Mouse (Mus musculus) ES-Bruce4 (cell line): ENCODE measurements around the gene Gm11549.

Experiments used
- CTCF ChIP-seq: IDR thresholded peaks from one replicate; pipeline ENCODE4 v1.8.1; 2011; ENCODE audit warnings: low read depth, low read length
- EP300 ChIP-seq: IDR thresholded peaks from 2 replicates; pipeline ENCODE4 v1.6.1; 2011; ENCODE audit warnings: low read depth, low read length; ENCODE audit not compliant: insufficient read depth
- POLR2A ChIP-seq: IDR thresholded peaks from one replicate; pipeline ENCODE4 v1.8.1; 2011; ENCODE audit warnings: low read length; ENCODE audit not compliant: insufficient read depth

DNA sequence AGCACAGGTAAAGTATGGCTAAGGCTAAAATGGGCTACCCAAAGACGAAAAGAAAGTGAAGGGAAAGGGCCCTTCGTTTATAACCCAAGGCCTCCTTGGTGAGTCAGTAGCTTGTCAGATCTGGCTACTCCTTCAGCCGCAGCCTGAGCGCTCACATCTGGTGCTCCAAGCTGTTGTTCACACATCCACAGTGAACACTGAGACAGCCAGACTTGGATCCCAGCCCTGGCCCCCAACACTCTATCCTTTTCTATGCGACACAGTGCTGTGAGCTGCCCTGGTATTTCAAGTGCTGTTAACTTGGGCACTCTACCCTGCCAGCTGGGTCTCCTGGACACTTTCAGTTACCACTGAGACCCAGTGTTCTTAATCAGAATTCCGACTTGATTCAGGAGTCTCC, 8.7 kb upstream of the Gm11549 start:
- TF ChIP-seq CTCF = no peak
- no peak for TF ChIP-seq EP300
- TF ChIP-seq POLR2A = no peak
